Mouse (Mus musculus): ENCODE measurements around the gene Nptxr. TPM values are rescaled to one million over a fixed set of nuclear protein-coding genes. Genes with fewer than 3 reads are reported as not detected.
"Not testable (repeated sequence)": the region's sequence is repeated elsewhere in the genome, so short reads cannot be mapped to it uniquely, and the experiment has no call there.

The Nptxr gene
- polyA plus RNA-seq, 1 experiment: 53.6 TPM

- DNase-seq (ENCODE audit: low read depth): no peak
- TF ChIP-seq POLR2A (IDR thresholded peaks at IDR 0.05; ENCODE audit: borderline replicate concordance, extremely low read depth, insufficient read depth, insufficient read length, poor library complexity, severe bottlenecking): no peak
- peak; percentile 24; the same call in 1 of the 2 replicates for TF ChIP-seq CTCF (IDR thresholded peaks at IDR 0.05; ENCODE audit: borderline replicate concordance, extremely low read depth, insufficient read depth, insufficient read length)
These were observed 13.8 kb upstream of the Nptxr start for GRCm38 (mm10) chr15:79818325-79818724.

GRCm38 (mm10) chr15:79813666-79814258, 9.2 kb upstream of the Nptxr start:
- TF ChIP-seq CTCF (IDR thresholded peaks at IDR 0.05; ENCODE audit: borderline replicate concordance, extremely low read depth, insufficient read depth, insufficient read length): no peak
- no peak for TF ChIP-seq POLR2A (IDR thresholded peaks at IDR 0.05; ENCODE audit: borderline replicate concordance, extremely low read depth, insufficient read depth, insufficient read length, poor library complexity, severe bottlenecking)
- no peak for DNase-seq (ENCODE audit: low read depth)

- DNase-seq (ENCODE audit: low read depth): not testable (repeated sequence)
These were observed 8.3 kb upstream of the Nptxr start for GRCm38 (mm10) chr15:79812840-79813239.

GRCm38 (mm10) chr15:79810997-79811396, 6.4 kb upstream of the Nptxr start:
- DNase-seq (ENCODE audit: low read depth): no peak
- TF ChIP-seq CTCF (IDR thresholded peaks at IDR 0.05; ENCODE audit: borderline replicate concordance, extremely low read depth, insufficient read depth, insufficient read length) (no peak), POLR2A (IDR thresholded peaks at IDR 0.05; ENCODE audit: borderline replicate concordance, extremely low read depth, insufficient read depth, insufficient read length, poor library complexity, severe bottlenecking) (no peak)

- TF ChIP-seq POLR2A (IDR thresholded peaks at IDR 0.05; ENCODE audit: borderline replicate concordance, extremely low read depth, insufficient read depth, insufficient read length, poor library complexity, severe bottlenecking) (no peak), CTCF (IDR thresholded peaks at IDR 0.05; ENCODE audit: borderline replicate concordance, extremely low read depth, insufficient read depth, insufficient read length) (no peak)
- DNase-seq (ENCODE audit: low read depth): no peak
These were observed 5.5 kb upstream of the Nptxr start for GRCm38 (mm10) chr15:79810061-79810460.

GRCm38 (mm10) chr15:79808658-79809057, 4.1 kb upstream of the Nptxr start:
- TF ChIP-seq CTCF (IDR thresholded peaks at IDR 0.05; ENCODE audit: borderline replicate concordance, extremely low read depth, insufficient read depth, insufficient read length): no peak
- TF ChIP-seq POLR2A (IDR thresholded peaks at IDR 0.05; ENCODE audit: borderline replicate concordance, extremely low read depth, insufficient read depth, insufficient read length, poor library complexity, severe bottlenecking): no peak

GRCm38 (mm10) chr15:79808114-79808513, 3.5 kb upstream of the Nptxr start:
- peak; percentile 69 for DNase-seq (ENCODE audit: low read depth)
- TF ChIP-seq POLR2A (IDR thresholded peaks at IDR 0.05; ENCODE audit: borderline replicate concordance, extremely low read depth, insufficient read depth, insufficient read length, poor library complexity, severe bottlenecking): no peak
- peak; percentile 80; the same call in 1 of the 2 replicates for TF ChIP-seq CTCF (IDR thresholded peaks at IDR 0.05; ENCODE audit: borderline replicate concordance, extremely low read depth, insufficient read depth, insufficient read length)

More at GRCm38 (mm10) chr15:79808658-79809057, 4.1 kb upstream of the Nptxr start:
- DNase-seq (ENCODE audit: low read depth): no peak

GRCm38 (mm10) chr15:79807050-79807449, 2.5 kb upstream of the Nptxr start:
- no peak for DNase-seq (ENCODE audit: low read depth)
- no peak for TF ChIP-seq CTCF (IDR thresholded peaks at IDR 0.05; ENCODE audit: borderline replicate concordance, extremely low read depth, insufficient read depth, insufficient read length)
- no peak for TF ChIP-seq POLR2A (IDR thresholded peaks at IDR 0.05; ENCODE audit: borderline replicate concordance, extremely low read depth, insufficient read depth, insufficient read length, poor library complexity, severe bottlenecking)

- TF ChIP-seq CTCF (IDR thresholded peaks at IDR 0.05; ENCODE audit: borderline replicate concordance, extremely low read depth, insufficient read depth, insufficient read length) (no peak), POLR2A (IDR thresholded peaks at IDR 0.05; ENCODE audit: borderline replicate concordance, extremely low read depth, insufficient read depth, insufficient read length, poor library complexity, severe bottlenecking) (no peak)
- DNase-seq (ENCODE audit: low read depth): no peak
These were observed 680 bp upstream of the Nptxr start for GRCm38 (mm10) chr15:79805246-79805645.

- peak; percentile 76 for DNase-seq (ENCODE audit: low read depth)
- TF ChIP-seq CTCF (IDR thresholded peaks at IDR 0.05; ENCODE audit: borderline replicate concordance, extremely low read depth, insufficient read depth, insufficient read length) (0 out of 2 replicates have a peak, but pooled peaks have one; percentile 9), POLR2A (IDR thresholded peaks at IDR 0.05; ENCODE audit: borderline replicate concordance, extremely low read depth, insufficient read depth, insufficient read length, poor library complexity, severe bottlenecking) (no peak)
These were observed 824 bp downstream of the Nptxr start for GRCm38 (mm10) chr15:79803533-79804351.

GRCm38 (mm10) chr15:79802304-79802703, 2.3 kb downstream of the Nptxr start:
- no peak for DNase-seq (ENCODE audit: low read depth)
- TF ChIP-seq CTCF (IDR thresholded peaks at IDR 0.05; ENCODE audit: borderline replicate concordance, extremely low read depth, insufficient read depth, insufficient read length): no peak
- TF ChIP-seq POLR2A (IDR thresholded peaks at IDR 0.05; ENCODE audit: borderline replicate concordance, extremely low read depth, insufficient read depth, insufficient read length, poor library complexity, severe bottlenecking): no peak

- TF ChIP-seq CTCF (IDR thresholded peaks at IDR 0.05; ENCODE audit: borderline replicate concordance, extremely low read depth, insufficient read depth, insufficient read length) (no peak), POLR2A (IDR thresholded peaks at IDR 0.05; ENCODE audit: borderline replicate concordance, extremely low read depth, insufficient read depth, insufficient read length, poor library complexity, severe bottlenecking) (no peak)
- no peak for DNase-seq (ENCODE audit: low read depth)
These were observed 2.9 kb downstream of the Nptxr start for GRCm38 (mm10) chr15:79801646-79802045.
